Mouse (Mus musculus): ENCODE results near the gene Apoa4.

The Apoa4 gene

DNA sequence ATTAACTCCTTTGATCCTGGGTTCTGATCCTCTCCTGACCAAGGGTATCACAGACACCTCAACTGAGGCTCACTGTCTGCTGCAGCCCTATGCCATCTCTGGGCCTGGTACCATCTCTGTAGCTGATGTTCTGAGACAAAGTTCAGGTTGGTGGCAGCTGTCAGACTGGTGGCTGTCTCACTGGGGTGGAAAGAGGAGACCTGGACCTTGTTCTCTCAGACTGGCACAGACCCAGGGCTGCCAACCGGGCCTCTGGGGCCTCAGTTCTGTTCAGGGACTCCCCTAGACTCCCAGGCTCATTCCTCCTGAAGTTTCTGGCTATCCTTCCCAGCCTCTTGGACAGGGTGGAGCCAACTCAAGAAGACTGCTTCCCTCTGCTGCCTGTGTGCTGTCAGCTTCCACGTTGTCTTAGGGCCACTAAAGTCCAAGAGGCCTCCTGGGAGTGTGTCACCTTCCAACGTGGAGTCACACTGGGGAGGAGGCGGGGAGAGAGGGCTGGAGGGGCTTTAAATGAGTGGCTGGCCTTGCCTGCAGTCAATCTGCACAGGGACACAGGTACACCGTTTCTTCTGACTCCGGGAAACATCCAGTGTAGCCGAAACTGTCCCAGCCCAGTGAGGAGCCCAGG is at the start of gene Apoa4:
Gene Apoa4 (plus strand): TSS at position 171 of the 628 bp plus-strand sequence.
- no peak for DNase-seq (ENCODE audit: low read depth, low spot score)

DNA sequence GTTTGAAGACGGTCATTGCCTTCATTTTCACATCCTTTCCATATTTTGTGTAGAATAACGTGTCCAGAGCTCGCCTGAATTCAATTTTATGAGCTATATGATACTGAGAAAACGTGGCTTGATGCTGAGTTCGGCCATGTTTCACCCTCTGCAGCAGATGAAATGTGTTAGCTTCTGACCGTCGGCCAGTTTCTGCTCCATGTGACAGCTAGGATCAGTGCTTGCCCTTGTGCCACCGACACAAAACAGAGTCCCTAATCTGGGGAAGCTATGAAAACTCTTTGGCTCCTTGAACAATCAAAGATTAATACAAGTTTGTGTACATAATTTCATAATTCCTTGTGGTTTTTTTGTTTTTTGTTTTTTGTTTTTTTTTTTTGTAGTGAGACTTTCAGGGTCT is 49.3 kb upstream of the Apoa4 start:
- DNase-seq (ENCODE audit: low read depth, low spot score) = no peak

DNA sequence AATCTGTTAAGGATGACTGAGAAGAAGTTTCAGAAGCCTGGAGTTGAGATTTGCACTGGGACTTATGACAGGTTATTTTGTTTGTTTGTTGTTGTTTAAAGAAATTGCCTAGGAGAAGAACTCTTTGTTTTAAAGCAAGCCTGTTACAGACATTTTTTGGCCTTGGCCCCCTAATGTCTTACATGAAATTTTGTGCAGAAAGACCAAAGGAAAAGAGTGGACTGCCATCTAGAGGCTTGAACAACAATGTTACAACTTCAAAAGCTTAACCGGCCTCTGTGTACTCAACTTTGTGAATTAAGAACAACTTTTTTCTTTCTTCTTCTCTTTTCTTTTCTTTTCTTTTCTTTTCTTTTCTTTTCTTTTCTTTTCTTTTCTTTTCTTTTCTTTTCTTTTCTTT is 48.9 kb upstream of the Apoa4 start:
- DNase-seq (ENCODE audit: low read depth, low spot score) = no peak

DNA sequence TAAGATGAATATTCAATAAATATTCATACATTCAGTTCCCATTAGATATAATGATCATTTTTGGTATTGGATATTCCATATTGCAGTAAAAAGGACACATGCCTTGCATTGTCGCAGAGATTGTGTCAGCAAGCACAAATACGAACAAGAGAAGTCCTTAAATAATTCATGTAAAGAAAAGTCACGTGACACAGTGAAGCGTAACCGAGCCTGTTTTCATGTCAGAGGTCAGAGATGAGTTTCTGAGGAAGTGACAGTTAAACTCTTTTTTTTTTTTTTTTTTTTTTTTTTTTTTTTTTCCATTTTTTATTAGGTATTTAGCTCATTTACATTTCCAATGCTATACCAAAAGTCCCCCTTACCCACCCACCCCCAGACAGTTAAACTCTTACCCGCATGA is 47.9 kb upstream of the Apoa4 start:
- no peak for DNase-seq (ENCODE audit: low read depth, low spot score)

DNA sequence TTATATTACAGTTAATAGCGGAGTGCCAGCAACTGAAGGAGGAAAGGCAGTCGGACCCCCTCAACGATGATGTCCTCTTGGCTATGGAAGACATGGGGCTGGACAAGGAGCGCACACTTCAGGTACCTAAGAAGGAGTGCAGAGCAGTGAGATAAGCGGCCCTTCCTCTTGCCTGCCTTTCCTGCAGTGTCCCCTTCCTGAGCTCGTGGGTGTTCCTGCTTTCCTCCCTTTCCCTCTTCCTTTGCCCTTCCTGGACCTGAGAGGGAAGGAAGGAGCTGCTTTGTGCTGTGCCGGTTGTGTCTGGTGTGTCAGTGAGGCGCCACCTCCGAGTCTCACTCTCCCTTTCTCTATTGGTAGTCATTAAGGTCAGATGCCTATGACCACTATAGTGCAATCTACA is 45.7 kb upstream of the Apoa4 start:
- DNase-seq (ENCODE audit: low read depth, low spot score) = no peak

DNA sequence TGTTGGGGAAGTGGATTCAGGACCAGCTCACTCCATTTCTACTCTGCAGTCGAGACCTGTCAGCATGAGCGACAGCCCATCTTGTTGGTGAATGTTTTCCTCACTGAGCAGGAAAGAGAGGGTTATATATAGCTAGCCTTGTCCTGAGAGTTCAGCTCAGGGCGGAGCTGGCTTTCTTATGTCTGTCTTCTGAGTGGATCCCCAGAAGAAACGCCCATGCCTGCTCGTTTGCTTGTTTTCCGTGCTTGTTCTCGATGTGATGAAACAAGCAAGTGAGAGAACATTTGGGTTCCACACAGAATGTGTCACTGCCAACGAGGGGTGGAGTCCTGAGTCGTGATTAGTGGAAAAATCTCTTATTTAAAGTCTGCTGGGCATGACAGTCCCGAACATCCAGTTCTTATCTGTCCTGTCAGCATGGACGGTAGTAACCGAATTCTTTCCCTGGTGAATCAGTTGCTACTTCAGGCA is 43.8 kb upstream of the Apoa4 start:
- no peak for DNase-seq (ENCODE audit: low read depth, low spot score)

DNA sequence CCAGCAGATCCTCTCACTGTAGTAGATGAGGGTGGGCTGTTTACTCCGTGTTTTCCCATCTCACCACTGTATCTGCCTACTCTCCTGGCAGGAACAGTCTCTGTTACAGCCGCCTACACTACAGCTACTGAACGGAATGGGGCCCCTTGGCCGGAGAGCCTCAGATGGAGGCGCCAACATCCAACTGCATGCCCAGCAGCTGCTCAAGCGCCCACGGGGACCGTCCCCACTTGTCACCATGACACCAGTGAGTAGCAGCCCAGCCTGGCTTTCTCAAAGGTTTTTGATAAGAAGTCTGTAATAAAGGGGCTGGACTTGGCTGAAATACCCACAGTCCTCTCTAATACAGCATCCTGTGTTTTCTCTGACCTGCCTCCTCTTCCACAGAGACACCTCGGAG is 42.0 kb upstream of the Apoa4 start:
- DNase-seq (ENCODE audit: low read depth, low spot score) = no peak

DNA sequence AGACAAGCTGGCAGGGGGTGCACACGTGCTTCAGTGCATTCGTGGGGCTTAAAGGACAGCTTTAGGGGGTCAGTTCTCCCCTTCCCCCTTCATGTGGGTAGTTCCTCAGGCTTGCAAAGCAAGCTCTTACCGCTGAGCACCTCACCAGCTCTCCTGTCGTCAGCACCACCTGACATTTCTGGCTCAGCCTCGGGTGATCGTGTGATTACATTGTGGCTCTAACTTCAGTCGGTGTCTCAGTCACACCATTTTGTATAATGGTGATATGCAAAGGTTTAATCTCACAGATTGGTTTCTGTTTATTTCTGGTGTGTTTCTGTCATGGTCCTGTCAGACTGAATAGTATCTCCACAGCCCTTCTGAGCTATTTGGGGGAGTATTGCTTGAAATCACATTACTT is 41.6 kb upstream of the Apoa4 start:
- DNase-seq (ENCODE audit: low read depth, low spot score) = no peak

DNA sequence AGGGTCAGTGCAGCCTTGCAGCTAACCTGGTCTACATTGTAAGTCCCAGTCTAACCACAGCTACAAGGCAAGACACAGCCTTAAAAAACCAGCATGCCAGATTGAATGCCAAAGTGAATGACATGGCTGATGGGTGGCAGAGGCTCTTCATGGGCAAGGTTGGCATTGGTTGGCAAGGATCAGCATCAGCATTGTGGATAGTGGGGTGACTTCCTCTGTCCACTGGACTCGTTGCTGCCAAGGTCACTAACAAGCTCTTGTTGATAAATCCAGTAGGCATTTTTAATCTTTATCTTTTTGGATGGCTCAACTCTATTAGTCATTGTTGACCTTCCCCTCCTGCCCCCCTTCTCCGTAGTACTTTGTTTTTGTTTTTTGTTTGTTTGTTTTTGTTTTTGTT is 40.9 kb upstream of the Apoa4 start:
- no peak for DNase-seq (ENCODE audit: low read depth, low spot score)

DNA sequence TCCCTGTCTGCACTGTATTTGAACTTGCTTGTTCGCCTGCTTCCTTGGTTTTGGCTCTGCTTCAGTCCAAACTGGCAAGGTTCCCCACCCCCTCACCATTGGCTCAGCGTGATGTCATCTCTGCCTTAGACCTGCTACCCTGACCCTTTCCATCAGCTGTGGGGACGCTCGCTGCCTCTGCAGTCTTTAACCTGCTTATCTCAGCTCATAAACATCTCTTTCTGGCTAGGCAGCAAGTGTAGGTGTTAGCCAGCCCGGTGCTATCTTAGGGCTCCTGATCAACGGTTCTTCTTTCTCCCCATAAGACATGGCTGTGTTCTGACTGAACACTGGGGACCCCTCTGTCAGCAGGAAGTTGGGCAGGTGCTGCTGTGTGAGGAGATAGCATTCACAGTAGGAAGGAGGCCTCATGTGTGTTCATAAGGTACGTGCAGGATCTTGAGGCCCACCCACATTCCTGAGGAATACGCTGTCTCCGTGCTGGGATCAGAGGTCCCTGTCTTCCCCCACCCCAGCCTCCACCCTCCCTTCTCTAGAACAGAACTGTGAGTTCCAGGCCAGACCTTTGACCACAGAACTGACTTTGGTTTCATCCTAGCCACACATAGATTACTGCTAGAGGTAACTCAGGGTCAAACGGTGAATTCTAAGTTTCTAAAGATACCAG is 33.5 kb upstream of the Apoa4 start:
- no peak for DNase-seq (ENCODE audit: low read depth, low spot score)

DNA sequence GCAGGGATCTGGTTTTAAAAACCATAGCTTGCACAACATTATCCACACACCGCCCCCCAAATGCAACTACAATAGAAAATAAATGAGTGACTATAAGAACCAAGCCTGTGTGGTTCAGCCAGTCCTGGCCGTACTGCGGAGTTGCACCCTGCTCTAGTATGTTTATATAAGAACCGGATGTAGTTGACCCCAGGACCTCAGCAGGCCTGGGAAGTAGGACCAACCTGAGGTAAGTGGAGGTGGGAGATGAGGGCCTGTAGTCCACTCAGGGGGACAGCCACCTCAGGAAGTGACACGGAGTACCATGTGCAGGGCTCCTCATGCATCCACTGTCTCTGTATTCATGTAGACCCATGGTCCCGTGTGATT is 33.0 kb upstream of the Apoa4 start:
- DNase-seq (ENCODE audit: low read depth, low spot score) = no peak

DNA sequence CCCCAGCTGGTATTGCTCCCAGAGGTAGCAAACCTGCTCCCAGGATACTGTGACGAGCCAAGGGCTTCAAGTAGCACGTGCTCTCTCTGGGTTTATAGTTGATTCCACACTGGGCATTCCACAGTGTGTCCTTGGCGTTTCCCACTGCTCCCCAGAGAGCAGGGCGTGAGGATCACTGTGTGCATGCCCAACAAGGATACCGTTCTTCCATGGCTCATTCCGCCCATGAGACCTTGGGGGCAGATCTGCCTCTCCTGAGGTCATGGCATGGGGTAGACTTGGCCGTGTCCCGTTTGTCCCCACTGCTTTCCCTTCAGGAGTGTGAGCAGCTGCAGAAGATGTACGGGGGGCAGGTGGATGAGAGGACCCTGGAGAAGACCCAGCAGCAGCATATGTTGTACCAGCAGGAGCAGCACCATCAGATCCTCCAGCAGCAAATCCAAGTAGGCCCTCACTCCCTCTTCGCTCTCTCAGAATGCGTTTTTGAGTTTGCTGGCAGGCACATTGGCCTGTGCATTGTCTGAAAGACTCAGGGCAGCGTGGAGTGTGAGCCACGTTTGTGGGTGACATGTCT is 32.0 kb upstream of the Apoa4 start:
- no peak for DNase-seq (ENCODE audit: low read depth, low spot score)

DNA sequence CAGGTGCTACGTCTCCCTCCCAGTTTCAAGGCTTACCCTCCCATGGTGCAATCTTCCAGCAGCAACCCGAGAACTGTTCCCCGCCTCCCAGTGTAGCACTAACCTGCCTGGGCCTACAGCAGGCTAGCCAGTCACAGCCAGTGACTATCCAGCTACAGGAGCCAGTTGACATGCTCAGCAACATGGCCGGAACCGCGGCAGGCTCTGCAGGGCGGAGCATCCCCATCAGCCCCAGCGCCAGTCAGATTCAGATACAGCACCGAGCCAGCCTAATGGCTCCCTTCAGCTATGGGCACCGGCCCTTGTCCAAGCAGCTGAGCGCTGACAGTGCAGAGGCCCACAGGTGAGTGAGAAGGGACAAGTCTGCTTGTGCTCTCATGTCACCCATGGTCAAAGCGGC is 30.0 kb upstream of the Apoa4 start:
- no peak for DNase-seq (ENCODE audit: low read depth, low spot score)

DNA sequence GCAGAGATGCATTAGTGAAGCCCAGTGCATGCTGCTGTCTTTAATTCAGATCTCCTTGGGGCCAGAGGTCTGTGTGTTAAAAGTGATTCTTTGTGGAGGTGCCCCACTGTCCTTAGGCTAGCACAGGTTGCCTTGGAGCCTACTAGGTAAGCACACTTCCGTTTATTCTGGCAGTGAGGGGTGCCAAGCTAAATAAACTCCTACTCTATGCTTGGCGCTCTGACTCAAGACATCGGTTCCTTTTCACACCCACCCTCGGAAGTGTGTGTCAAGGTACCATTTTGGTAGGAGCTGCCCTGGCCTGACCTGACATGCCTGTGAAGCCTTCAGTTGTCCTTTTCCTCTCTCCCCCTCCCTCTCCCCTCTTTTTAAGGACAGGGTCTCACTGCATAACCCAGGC is 26.2 kb upstream of the Apoa4 start:
- DNase-seq (ENCODE audit: low read depth, low spot score) = no peak

DNA sequence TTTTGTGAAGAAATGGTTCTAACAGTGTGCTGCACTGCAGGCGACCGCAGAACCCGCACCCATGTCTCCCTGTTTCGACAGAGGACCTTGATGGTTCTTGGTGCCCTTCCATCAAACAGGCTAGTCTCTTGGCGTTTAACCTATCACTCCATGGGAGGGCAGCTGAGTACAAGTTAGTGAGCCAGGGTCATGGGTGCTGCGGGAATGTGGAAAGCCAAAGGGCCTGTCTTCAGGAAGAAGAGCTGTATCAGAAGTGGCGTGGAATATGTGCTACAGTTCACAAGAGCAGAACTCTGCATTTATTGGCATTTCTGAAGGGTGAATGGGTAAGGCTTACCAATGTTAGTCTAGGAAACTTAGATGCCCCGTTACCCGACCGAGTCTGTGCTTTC is 25.6 kb upstream of the Apoa4 start:
- no peak for DNase-seq (ENCODE audit: low read depth, low spot score)

DNA sequence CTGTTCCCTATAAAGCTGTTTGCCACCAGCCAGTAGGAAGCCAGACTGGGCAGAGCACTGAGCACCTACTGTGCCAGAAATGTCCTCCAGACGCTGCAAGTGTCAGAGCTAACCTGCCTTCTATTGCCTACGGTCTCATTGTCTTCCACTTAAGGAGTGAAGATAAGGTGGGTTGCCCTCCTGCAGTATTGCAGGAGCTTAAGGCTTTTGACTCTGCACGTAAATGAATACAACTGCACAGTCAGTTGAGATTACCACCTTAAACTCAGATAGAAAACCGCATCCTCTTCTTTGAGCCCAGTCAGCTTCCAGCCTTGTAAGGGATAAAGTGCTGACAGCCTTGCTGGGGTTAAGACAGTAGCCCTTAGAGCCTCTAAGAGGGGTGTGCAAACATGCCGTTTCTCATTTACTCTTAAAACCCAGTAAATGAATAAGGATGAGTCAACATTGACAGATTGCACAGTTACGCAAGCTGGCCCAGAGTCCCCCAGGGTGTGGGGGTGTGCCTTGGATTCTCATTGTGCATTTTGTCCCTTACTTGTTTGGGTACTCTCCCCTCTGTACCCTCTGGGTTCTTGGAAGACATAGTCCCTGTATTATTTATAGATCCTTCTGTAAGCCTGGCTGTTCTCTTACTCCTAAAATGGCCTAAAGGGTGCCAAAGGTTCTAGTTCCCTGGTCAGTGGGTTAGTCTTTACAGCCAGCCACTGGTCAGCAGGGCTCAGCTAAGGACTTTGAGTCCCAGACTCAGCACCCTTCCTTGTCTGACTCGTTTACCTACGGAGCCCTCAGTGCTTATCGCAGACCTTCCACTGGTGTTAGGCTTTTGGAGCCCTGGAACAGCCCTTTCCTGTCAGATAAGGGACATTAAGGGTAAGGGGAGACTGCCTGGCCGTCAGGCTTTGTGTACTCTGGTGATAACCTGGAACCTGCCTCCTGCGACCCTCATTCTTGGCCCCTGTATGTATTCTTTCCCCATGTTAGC is 24.9 kb upstream of the Apoa4 start:
- no peak for DNase-seq (ENCODE audit: low read depth, low spot score)

DNA sequence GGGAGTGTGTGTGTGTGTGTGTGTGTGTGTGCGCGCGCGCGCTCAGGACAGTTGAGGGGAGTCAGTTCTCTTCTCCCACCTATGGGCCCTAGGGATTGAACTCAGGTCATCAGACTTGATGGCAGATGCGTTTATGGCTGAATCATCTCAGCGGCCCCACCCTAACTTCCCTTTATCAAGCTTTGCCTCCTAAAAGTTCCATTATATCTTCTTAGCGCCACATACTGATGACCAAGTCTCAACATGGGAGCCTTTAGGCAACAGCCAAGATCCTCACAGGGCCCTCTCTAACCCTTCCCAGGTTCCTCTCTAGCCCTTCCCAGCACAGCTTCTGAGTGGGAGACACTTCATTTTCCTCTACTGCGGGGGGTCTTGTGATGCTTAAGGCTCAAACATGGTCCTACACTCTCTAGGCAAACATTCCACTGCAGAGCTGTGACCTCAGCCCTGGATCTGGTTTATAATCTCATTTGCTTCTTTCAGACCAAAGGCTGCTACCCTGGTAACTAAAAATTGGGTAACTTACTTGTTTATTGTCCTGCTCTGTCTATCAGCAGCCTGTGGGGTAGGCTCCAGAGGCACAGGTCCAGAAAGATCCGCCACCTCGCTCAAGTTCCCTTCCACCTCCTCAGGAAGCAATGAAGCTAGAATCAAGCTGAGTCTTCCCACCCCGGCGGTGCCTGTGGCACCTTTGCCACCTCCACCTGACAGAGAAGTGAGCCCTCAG is 23.6 kb upstream of the Apoa4 start:
- DNase-seq (ENCODE audit: low read depth, low spot score) = no peak

DNA sequence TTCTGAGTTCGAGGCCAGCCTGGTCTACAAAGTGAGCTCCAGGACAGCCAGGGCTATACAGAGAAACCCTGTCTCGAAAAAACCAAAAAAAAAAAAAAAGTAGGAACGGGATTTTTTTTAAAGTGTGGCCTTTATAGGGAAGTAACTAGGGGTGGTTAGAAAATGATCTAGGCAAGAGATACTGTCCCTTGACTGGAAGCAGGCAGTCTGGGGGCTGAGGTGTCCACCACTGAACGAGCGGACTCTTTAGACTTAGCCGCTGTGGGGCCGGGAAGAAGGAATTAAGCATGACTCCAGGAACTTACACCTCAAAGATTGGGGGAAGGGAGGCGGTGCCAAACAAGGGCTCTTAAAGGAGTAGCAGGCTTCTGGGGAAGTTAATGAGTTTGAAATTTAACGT is 22.3 kb upstream of the Apoa4 start:
- DNase-seq (ENCODE audit: low read depth, low spot score) = no peak

DNA sequence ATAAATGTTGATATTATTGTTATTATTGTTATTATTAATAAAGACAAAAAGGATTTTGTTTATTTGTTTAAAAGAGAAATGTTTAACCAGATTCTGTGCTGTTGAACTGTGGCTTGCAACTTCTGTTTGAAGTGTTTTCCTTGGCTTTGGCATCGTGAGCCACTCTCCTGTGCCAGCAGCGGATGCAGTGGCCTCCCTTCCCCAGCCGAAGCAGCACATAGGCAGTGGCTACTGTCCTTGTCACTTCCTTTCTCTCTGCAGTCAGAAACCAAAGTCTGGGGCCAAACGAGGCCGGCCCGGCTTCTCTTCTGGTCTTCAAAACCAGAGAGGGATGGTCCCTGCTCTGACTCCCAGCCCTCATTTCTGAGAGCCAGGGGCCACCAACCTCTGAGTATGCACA is 17.4 kb upstream of the Apoa4 start:
- no peak for DNase-seq (ENCODE audit: low read depth, low spot score)

DNA sequence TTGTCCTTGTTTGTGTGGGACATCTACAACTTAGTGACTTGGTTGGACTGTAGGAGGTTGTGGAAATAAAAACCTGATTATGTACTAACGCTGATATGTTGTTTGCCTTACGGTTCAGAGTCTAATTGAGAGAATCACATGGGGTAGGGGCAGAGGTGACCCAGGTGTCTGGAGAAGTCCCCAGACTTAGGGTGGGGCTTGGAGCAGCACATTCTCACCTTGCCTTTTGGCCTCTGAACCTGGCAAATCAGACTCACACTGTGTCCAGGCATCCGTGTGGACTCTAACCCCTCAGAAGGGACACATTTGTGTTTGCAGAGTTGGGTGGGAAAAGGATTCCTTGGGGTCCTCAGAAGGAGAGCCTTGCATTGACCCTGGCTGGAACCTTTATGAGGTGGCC is 16.4 kb upstream of the Apoa4 start:
- no peak for DNase-seq (ENCODE audit: low read depth, low spot score)

DNA sequence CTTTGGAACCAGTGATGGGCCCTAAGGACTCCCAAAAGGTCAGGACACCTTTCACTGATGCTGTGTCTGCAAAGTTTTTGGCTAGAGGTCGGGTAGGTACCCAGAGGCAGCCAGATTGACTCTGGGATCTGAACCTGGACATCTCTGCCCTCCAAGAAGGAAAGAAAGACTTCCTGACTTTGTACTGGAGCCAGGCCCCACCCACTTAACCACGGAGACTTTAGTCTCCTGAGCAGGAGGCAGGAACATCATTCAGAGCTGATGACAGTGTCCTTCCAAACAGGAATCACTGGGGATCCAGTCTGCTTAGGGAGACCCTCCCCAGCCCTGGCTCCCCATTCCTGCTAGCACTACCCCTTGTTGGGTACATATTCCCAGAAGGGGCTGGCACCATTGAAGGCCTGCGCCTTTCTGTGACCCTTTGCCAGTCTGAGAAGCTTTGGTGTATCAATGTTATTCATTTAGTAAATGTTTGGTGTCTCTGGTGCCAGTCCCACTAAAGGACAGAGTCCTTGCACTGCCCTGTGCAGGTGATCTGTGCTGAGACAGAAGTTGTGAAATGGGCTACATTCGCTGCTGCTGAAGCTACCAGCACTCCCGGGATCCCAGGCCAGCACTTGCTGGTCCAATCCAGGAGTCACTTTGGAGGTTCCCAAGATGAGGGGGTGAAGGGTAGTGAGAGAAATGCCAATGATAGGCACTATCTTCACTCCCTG is 15.4 kb upstream of the Apoa4 start:
- no peak for DNase-seq (ENCODE audit: low read depth, low spot score)
